Mouse (Mus musculus): ENCODE measurements at regions not wholly inside any gene's neighbourhood (a gene's known extent, or its start where the extent isn't known, plus 50 kb on each side); places are given as distances from the start of the nearest gene placed in this dataset.
"Not testable (repeated sequence)": the region's sequence is repeated elsewhere in the genome, so short reads cannot be mapped to it uniquely, and the experiment has no call there.

DNA sequence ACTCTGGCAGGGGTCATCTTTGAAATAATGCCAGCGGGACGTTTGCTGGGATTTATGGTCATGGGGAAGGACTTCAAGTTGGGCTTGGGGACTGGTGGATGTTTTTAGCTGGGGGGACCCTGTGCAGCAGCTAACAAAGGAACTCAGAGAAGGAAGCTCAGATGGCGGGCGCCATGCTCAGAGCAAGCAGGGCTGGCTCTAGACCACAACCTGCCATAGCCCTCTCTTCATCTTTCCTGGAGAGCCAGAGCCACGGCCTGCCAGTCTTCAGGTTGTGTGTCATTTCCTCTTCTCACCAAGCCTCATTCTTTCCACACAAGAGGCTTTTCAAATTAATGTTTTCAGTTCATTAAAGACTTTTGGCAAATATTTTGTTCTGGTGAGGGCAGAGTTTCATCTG, 219.9 kb downstream of the Bcl11a start:
- DNase-seq: no peak

GRCm38 (mm10) chr11:24300351-24300750, 222.5 kb downstream of the Bcl11a start:
- no peak for DNase-seq

GRCm38 (mm10) chr11:24301201-24301600, 223.3 kb downstream of the Bcl11a start:
- DNase-seq: no peak

DNA sequence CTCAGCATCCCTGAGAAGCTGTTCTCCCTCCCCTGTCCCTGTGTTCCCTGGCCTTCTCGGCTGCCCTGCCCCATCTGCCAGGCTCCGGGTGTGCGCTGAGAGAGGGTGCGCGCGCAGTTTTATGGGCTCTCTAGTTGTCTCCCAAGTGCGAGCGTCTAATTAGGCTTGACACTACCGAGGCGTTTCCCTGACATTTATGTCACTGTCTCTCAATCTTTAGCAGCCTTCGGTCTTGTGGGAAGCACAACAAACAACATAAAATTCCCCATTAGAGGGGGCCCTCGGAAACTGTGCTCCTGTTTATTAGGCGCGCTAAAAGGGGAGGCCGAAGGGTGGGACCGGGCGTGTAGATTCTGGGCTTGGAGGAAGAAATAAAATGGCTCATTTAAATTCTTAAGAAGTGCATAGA, 227.3 kb downstream of the Bcl11a start:
- no peak for DNase-seq

DNA sequence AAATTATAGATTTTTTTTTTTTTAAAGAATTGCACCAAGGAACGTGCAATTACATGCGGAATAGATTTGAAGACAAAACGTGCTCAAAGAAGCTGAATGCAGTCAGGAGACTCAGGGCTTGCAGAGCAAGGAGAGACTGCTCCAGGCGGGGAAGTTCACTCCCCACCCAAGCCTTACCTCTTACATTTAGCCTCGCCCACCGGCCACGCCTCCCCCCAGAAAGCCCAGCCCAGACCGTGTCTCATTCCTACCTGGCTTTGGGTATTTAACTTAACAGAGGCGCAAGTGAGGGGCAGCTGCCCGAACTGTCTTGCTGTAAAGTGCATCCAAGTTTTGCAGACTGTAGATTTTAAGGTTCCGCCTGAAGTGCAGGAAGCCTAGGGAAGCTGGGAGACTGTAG, 227.8 kb downstream of the Bcl11a start:
- DNase-seq: no peak

GRCm38 (mm10) chr11:24306101-24306500, 228.2 kb downstream of the Bcl11a start:
- no peak for DNase-seq

DNA sequence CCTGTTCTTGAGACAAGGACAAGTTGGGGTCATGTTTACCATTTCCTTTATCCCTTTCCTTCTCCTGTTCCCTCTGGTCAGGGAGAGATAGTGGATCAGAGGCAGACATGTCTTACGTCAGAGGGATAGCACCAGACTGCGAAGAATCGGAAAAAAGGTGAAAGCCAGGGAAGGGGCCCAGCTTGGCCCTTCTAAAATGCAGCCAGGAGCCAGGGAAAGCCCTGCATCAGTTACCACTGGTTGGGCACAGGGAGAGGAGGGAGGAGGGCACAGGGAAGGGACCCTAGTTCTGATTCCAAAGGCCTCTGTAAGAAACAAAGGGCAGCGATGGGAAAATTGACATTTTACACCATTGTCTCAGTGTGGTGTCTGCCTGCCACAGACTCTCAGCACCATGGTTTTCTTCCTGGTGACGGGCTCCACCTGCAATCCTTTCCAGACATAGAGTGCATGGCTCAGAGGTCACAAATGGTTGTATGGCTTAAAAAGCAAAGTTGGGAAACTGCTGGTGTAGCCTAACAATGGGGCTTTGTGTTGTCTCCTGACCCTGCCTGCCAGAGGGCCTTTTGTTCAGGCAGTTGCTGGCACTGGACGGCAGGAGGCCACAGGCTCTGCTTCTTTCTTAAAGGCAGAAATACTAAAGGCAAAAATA, 229.9 kb downstream of the Bcl11a start:
- no peak for DNase-seq

DNA sequence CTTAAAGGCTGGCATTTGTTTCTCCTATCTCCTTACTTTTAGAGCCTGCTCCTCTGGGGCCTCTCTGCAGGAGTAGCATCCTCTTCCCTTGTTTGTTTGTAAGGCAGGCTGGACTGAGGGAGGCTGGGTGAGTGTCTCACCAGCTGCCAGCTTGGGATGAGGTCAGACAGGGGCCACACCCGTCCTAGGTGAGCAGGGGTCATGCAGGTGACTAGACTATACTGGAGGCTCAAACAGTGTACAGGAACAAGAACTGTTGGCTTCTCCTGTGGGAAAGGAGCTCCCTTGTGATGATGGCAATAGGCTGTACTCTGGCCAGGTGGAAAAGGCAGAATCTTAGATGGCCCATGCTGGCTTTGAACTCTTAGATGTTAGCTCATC, 230.4 kb downstream of the Bcl11a start:
- no peak for DNase-seq

DNA sequence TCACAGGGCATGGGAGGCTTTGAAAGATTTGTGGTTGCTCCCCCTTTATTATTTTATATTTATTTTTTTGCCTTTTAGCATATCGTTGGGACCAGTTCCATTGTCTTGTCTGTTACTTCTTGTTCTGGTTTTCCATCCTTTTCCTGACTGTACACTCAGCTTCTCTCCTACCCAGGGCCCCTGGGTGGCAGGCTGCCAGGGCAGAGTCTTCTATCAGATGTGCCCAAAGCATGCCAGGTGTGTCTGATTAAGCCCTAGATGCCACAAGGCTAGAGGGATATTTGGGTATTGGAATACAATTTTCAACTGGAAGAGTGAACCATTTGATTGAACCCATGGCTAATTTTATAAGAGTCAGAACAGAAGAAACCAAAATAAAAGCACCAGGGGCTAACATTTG, 236.2 kb downstream of the Bcl11a start:
- no peak for DNase-seq

DNA sequence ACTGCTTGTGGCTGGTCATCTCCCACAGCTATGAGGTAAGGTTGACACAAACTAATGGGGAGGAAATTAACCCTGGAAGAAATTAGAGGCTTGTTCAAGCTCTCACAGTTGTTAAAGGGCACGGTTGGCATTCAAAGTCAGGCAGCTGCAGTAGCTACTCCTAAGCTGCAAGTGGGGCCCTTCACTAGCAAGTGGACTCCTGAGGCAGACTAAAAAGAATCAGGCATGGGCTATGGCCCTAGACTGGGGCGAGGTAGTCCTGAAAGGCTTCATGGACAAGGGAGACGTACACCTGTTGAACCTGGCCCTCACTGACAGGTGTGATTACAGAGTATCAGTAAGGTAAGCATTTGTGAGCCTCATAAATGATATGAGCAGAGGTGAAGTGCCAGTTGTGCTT, 237.7 kb downstream of the Bcl11a start:
- no peak for DNase-seq

GRCm38 (mm10) chr11:24316198-24316597, 238.3 kb downstream of the Bcl11a start:
- DNase-seq: no peak

- DNase-seq: no peak
Measured at GRCm38 (mm10) chr11:24317989-24318735, 240.3 kb downstream of the Bcl11a start.

DNA sequence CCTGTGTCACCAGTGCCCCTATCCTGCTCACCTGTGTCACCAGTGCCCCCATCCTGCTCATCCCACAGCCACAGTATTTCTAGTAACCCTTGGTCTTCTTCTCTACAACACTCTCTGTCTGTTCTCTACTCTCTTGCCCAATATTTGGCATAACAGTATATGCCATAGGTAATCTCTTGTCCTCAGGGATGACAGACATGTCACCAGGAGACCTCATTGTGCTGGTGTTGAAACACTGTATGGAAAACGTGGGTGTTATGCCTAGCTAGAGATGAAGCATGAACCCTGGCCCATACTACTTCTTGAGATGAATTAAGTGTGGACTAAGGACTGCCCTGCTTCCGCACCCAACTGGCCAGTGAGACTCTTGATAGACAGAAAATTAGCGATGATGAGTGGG, 241.4 kb downstream of the Bcl11a start:
- DNase-seq: no peak

GRCm38 (mm10) chr11:24322412-24322811, 244.6 kb downstream of the Bcl11a start:
- not testable (repeated sequence) for DNase-seq

DNA sequence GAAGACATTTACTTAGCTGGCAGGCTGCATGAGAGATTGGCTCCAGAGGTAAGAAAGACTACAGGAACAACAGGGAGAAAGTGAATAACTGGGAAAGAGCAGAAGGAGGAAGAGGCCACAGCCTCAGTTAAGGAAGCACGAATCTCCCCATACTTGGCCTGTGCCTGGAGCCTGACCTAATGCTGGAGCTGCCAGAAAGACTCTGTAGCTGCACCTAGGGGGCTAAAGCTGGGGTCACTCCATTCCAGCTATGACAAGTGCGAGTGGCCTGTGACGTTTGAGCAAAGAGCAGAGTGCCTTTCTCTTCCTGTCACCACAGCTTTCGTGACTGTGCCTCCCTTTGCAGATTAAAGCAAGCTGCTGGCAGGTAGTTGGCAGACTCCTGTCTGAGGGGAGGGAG, 250.6 kb downstream of the Bcl11a start:
- no peak for DNase-seq

- DNase-seq: no peak
Measured at GRCm38 (mm10) chr11:24330366-24331124, 252.7 kb downstream of the Bcl11a start.

DNA sequence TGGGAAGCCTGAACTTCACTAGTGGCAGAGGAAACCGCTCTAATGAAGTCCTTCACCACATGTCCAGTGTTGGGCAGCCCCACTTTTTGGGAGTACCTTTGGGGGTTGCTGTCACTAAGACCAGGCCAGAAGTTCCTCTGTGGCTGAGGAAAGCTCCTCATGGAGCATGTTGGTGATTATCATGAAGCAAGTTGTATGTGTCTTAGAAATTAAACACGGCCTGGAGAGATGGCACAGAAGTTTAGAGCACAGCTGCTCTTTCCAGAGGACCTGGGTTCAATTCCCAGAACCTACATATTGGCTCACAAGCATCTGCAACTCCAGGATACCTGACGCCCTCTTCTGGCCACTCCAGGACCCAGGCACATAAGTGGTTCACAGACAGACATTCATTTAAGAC, 254.4 kb downstream of the Bcl11a start:
- no peak for DNase-seq

DNA sequence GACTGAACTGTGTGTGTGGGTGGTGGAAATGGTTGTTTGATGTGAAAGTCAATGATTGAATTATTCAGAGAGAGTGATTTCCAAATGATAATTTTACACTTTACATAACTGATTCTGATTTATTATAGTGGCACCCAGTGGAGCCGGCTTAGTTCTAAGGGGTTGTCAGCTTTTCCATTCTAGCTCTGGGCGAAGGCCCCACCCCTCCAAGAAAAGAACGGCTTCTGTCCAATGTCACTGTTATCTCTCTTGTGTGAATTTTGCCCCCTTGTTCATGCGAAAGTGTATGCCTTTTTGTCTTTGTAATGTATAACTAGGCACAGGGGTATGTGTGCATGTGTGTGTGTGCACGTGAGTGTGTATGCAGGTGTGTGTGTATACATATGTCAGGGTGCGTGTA, 255.3 kb downstream of the Bcl11a start:
- no peak for DNase-seq

DNA sequence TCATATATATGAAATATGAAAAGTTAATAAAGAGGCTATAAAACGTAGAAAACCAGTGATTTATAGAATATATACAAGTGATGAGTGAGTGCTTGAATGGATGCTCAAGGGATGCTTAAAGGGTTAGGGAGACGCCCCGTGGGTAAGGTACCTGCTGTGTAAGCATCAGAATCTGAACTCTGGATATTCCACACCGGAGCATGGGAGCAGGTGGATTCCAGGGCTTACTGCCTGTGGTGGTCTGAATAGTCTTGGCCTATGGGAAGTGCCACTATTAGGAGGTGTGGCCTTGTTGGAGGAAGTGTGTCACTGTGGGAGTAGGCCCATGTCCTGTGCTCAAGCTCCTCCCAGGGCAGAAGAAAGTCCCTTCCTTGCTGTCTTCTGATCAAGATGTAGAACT, 257.4 kb downstream of the Bcl11a start:
- no peak for DNase-seq

DNA sequence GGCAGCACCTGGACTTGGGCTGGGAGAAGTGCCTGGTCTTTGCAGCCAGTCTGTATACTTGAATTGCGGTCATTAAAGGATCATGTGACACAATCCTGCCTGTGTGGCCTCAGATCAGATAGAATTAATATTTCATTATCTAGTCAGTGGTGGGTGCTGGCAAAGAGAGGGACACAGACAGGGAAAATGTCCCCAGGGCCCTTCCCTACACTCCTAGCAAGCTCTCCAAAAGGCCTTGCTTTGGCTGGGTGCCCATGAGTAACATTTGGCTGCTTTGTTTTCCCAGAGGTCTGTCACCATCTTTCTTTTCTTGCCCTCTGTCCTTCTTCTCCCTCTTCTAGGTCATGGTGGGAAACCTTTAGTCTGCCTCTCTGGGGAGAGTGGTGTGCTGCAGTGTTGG, 260.3 kb downstream of the Bcl11a start:
- no peak for DNase-seq

GRCm38 (mm10) chr11:24339061-24339460, 261.2 kb downstream of the Bcl11a start:
- no peak for DNase-seq

GRCm38 (mm10) chr11:24340677-24341076, 262.8 kb downstream of the Bcl11a start:
- DNase-seq: no peak

GRCm38 (mm10) chr11:24341650-24342049, 263.8 kb downstream of the Bcl11a start:
- no peak for DNase-seq

DNA sequence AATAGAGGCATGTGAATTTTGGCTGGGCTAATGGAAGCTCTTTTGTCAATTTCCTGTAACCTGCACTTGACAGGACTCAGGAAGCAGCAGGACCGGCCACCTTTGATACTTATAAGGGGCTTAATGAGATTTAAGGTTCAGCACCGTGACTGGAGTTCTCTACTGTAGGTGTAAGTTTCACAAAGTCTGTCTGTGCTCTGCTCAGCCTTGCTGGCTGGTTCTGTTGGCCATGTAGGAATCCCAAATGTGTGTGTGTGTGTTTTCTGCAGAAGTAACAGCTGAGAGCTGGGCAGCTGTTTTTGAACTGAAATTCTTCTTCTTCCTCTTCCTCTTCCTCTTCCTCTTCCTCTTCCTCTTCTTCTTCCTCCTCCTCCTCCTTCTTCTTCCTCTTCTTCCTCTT, 264.3 kb downstream of the Bcl11a start:
- no peak for DNase-seq

Data from right cerebral cortex, postnatal 25 days (tissue).